Mouse (Mus musculus) CH12.LX (cell line): ENCODE measurements around the gene Tbc1d22a. TPM values are rescaled to one million over a fixed set of nuclear protein-coding genes. Genes with fewer than 3 reads are reported as not detected.

Source experiments
- DNase-seq: peaks from one replicate; pipeline ENCODE4 v3.0.0-alpha.2; 2013; ENCODE audit errors: extremely low read depth
- H3K27ac ChIP-seq: 2 replicates; pipeline ENCODE4 v1.5.1; 2012; ENCODE audit warnings: low read depth, mild to moderate bottlenecking, control low read depth, moderate library complexity; ENCODE audit not compliant: insufficient read depth
- H3K27me3 ChIP-seq: replicated peaks from 2 replicates; pipeline ENCODE3; 2012; ENCODE audit warnings: inconsistent platforms
- H3K36me3 ChIP-seq, 2 experiments: replicated peaks in 1 of 2; 2 replicates each; pipeline versions ENCODE3 to v1.6.1; 2012; ENCODE audit warnings: inconsistent platforms in 1 of 2, low read length in 1 of 2, mild to moderate bottlenecking in 1 of 2, mixed read lengths in 1 of 2, moderate library complexity in 1 of 2; ENCODE audit not compliant: control insufficient read depth in 1 of 2, insufficient read depth in 1 of 2
- H3K4me1 ChIP-seq, 2 experiments: 2 replicates each; pipeline ENCODE4 v1.6.1; 2012; ENCODE audit warnings: inconsistent platforms in 1 of 2, moderate library complexity in 1 of 2; ENCODE audit not compliant: insufficient read depth in 2 of 2, control insufficient read depth in 1 of 2
- H3K4me2 ChIP-seq: 2 replicates; pipeline ENCODE4 v1.6.1; 2012; ENCODE audit warnings: low read depth, mild to moderate bottlenecking, control low read depth; ENCODE audit not compliant: poor library complexity, insufficient read depth, severe bottlenecking
- H3K4me3 ChIP-seq, 3 experiments: fragments of 150-350 bp in 1 of 3; sonication (generic) in 1 of 3; replicated peaks in 1 of 3; 2 replicates each; pipeline versions ENCODE3 to v1.5.1; 2011 to 2012; ENCODE audit warnings: low read depth in 2 of 3, low read length in 2 of 3, mild to moderate bottlenecking in 2 of 3, moderate library complexity in 2 of 3, control low read depth in 1 of 3, improper control_type of control experiment in 1 of 3, inconsistent platforms in 1 of 3, mixed read lengths in 1 of 3; ENCODE audit not compliant: poor library complexity in 1 of 3
- H3K79me2 ChIP-seq: replicated peaks from 2 replicates; pipeline ENCODE4 v1.6.1; 2012; ENCODE audit warnings: mild to moderate bottlenecking, moderate library complexity; ENCODE audit not compliant: control insufficient read depth, poor library complexity, insufficient read depth, severe bottlenecking; ENCODE audit errors: extremely low read depth
- H3K9ac ChIP-seq: 2 replicates; pipeline ENCODE4 v1.6.1; 2012; ENCODE audit warnings: low read depth, mild to moderate bottlenecking, control low read depth, moderate library complexity; ENCODE audit not compliant: insufficient read depth
- H3K9me3 ChIP-seq: replicated peaks from 2 replicates; pipeline ENCODE3; 2012; ENCODE audit warnings: low read length, inconsistent platforms, mixed read lengths
- BHLHE40 ChIP-seq: IDR thresholded peaks from 2 replicates; pipeline ENCODE4 v1.6.1; 2011; ENCODE audit warnings: mild to moderate bottlenecking, low read depth, low read length, improper control_type of control experiment
- CHD2 ChIP-seq: IDR thresholded peaks from 2 replicates; pipeline ENCODE4 v1.6.1; 2011; ENCODE audit warnings: low read length, improper control_type of control experiment
- E2F4 ChIP-seq: IDR thresholded peaks from 2 replicates; pipeline ENCODE4 v1.6.1; 2011; ENCODE audit warnings: low read depth, low read length, improper control_type of control experiment; ENCODE audit not compliant: insufficient replicate concordance
- ELF1 ChIP-seq: IDR thresholded peaks from 2 replicates; pipeline ENCODE4 v1.6.1; 2014; ENCODE audit warnings: low read depth, mild to moderate bottlenecking, inconsistent platforms, low read length, improper control_type of control experiment
- HCFC1 ChIP-seq: IDR thresholded peaks from 2 replicates; pipeline ENCODE4 v1.6.1; 2012; ENCODE audit warnings: low read depth, mild to moderate bottlenecking, inconsistent platforms, low read length, improper control_type of control experiment
- IRF4 ChIP-seq: IDR thresholded peaks from 2 replicates; pipeline ENCODE4 v1.6.1; 2014; ENCODE audit warnings: low read depth, mild to moderate bottlenecking, inconsistent platforms, low read length, improper control_type of control experiment
- KAT2A ChIP-seq: IDR thresholded peaks from 2 replicates; pipeline ENCODE4 v1.6.1; 2012; ENCODE audit warnings: low read length, improper control_type of control experiment, inconsistent platforms; ENCODE audit not compliant: insufficient replicate concordance
- MAZ ChIP-seq: IDR thresholded peaks from 2 replicates; pipeline ENCODE4 v1.6.1; 2012; ENCODE audit warnings: low read depth, mild to moderate bottlenecking, inconsistent platforms, low read length, improper control_type of control experiment, moderate library complexity
- MEF2A ChIP-seq: IDR thresholded peaks from 2 replicates; pipeline ENCODE4 v1.6.1; 2014; ENCODE audit warnings: low read depth, mild to moderate bottlenecking, inconsistent platforms, low read length, improper control_type of control experiment, borderline replicate concordance
- MXI1 ChIP-seq: IDR thresholded peaks from 2 replicates; pipeline ENCODE4 v1.6.1; 2011; ENCODE audit warnings: mild to moderate bottlenecking, low read depth, low read length, improper control_type of control experiment
- POLR2A ChIP-seq: IDR thresholded peaks from 2 replicates; pipeline ENCODE4 v1.6.1; 2011; ENCODE audit warnings: low read depth, mild to moderate bottlenecking, improper control_type of control experiment, low read length
- POLR2AphosphoS2 ChIP-seq: IDR thresholded peaks from 2 replicates; pipeline ENCODE4 v1.6.1; 2011; ENCODE audit warnings: low read depth, low read length, improper control_type of control experiment
- RCOR1 ChIP-seq: conservative IDR thresholded peaks from 2 replicates; pipeline ENCODE4 v1.6.1; 2012; ENCODE audit warnings: low read depth, mild to moderate bottlenecking, inconsistent platforms, low read length, improper control_type of control experiment
- SIN3A ChIP-seq: IDR thresholded peaks from 2 replicates; pipeline ENCODE4 v1.6.1; 2012; ENCODE audit warnings: low read length, improper control_type of control experiment, inconsistent platforms
- TBP ChIP-seq: conservative IDR thresholded peaks from 2 replicates; pipeline ENCODE4 v1.6.1; 2011; ENCODE audit warnings: low read depth, low read length, improper control_type of control experiment
- TCF12 ChIP-seq: IDR thresholded peaks from 2 replicates; pipeline ENCODE4 v1.6.1; 2014; ENCODE audit warnings: low read depth, mild to moderate bottlenecking, inconsistent platforms, low read length, improper control_type of control experiment
- USF1 ChIP-seq: IDR thresholded peaks from 2 replicates; pipeline ENCODE4 v1.6.1; 2014; ENCODE audit warnings: low read depth, mild to moderate bottlenecking, inconsistent platforms, low read length, improper control_type of control experiment
- dilution Hi-C: fragments of 300-500 bp; cut with MboI; formaldehyde crosslinking; loops from 2 replicates; pipeline ENCODE4 v1.14.3; 2020; ENCODE audit warnings: low sequenced_read_pairs; ENCODE audit not compliant: extremely low pct_unique_long_range_greater_than_20kb, extremely low pct_ligation_motif_present
- in situ Hi-C: fragments of 300-500 bp; cut with MboI; formaldehyde crosslinking; loops from 3 replicates; pipeline ENCODE4 v1.14.3; 2019; ENCODE audit warnings: low sequenced_read_pairs, low pct_ligation_motif_present, low pct_unique_long_range_greater_than_20kb, mixed read lengths
- polyA plus RNA-seq: library from polyadenylated mRNA; unstranded; fragments of >175 nt; gene quantifications from 2 replicates; pipeline ENCODE4 v1.2.1, GENCODE M21; 2012; ENCODE audit warnings: low read depth; ENCODE audit not compliant: insufficient read length
- total RNA-seq, 2 experiments: library from RNA; depleted of rRNA; stranded (reverse); fragments of 300-350 nt in 1 of 2; fragments of >200 nt in 1 of 2; gene quantifications; 2 replicates each; pipeline ENCODE4 v1.2.3; 2012 to 2014

Gene Tbc1d22a
- total and polyA plus RNA-seq, 3 experiments = 17.6 to 20.2 (median 19.4) TPM

DNA sequence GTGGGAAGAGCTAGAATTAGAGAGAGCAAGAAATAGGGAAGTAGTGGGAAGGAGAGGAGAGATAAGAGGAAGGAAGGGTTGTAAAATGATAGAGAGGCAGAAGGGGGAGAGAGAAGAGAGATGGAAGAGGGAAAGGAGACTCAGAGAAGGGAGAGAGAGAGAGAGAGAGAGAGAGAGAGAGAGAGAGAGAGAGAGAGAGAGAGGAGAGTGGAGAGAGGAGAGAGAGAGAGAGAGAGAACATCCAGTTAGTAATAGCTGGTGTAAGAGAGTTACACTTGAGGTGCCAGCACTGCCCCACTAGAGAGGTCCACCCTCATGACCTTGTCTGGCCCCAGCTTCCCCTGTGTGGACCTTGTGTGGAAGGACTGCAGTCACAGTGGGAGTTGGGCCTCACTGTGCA is 37.9 kb downstream of the Tbc1d22a start:
- Histone ChIP-seq H3K27ac (no peak overlapping the region), H3K36me3 (peaks cover 5 to 42% of the 10 kb centered on the region in 2 experiments), H3K4me2 (no peak overlapping the region), H3K27me3 (no peaks in the 10 kb centered on the region), H3K4me3 (no peak overlapping the region), H3K9me3 (no peaks in the 10 kb centered on the region), H3K4me1 (peaks cover 3 to 17% of the 10 kb centered on the region in 2 experiments; a peak in 2 of 4 replicates), H3K9ac (no peak overlapping the region), H3K79me2 (no peaks in the 10 kb centered on the region)
- dilution Hi-C loops = no loop called here
- in situ Hi-C loops = loop anchor here (5.0 kb wide), 1 partner anchor 150 kb away; no protein-coding TSS in a partner anchor
- TF ChIP-seq HCFC1 (no peak), E2F4 (no peak), MAZ (no peak), MEF2A (no peak), RCOR1 (no peak), ELF1 (no peak), SIN3A (no peak), USF1 (no peak), TCF12 (no peak)
- no peak for DNase-seq

DNA sequence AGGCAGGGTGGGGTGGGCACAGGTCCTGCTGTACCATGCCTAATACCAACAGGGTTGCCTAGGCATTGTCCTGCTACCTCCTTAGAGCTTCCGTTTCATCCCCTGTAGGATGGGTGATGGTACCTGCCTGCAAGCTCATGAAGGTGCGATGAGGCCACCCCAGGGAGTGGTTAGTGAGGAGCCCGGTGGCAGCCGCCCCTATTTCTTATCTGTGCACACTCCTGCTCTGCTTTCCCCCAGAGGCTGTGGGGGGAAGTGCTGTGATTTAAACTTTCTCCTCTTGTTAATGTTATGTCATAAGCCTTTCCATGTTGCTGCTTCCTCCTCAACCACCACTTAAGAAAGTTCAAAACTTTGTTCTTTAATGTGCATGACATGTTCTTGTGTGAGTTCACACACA is 38.4 kb downstream of the Tbc1d22a start:
- Histone ChIP-seq H3K4me2 (no peak overlapping the region), H3K79me2 (no peaks in the 10 kb centered on the region), H3K9me3 (no peaks in the 10 kb centered on the region), H3K4me3 (no peak overlapping the region), H3K27ac (no peak overlapping the region), H3K4me1 (peaks cover 3 to 17% of the 10 kb centered on the region in 2 experiments; a peak in 2 of 4 replicates), H3K36me3 (peaks cover 5 to 42% of the 10 kb centered on the region in 2 experiments), H3K27me3 (no peaks in the 10 kb centered on the region), H3K9ac (no peak overlapping the region)
- in situ Hi-C loops = loop anchor here (5.0 kb wide), 1 partner anchor 150 kb away; no protein-coding TSS in a partner anchor
- TF ChIP-seq KAT2A (no peak), TBP (no peak), POLR2AphosphoS2 (no peak), CHD2 (no peak), MXI1 (no peak), MEF2A (no peak), SIN3A (no peak), BHLHE40 (no peak), POLR2A (no peak), ELF1 (no peak), IRF4 (no peak), E2F4 (no peak), USF1 (no peak)
- no peak for DNase-seq
- dilution Hi-C loops = no loop called here
